Mouse (Mus musculus) ES-Bruce4 (cell line): ENCODE data around the gene Ugt1a10.

Experiments used
- CTCF ChIP-seq: IDR thresholded peaks from one replicate; pipeline ENCODE4 v1.8.1; 2011; ENCODE audit warnings: low read depth, low read length
- POLR2A ChIP-seq: IDR thresholded peaks from one replicate; pipeline ENCODE4 v1.8.1; 2011; ENCODE audit warnings: low read length; ENCODE audit not compliant: insufficient read depth

- TF ChIP-seq CTCF = no peak
- no peak for TF ChIP-seq POLR2A
Observed at GRCm38 (mm10) chr1:88247660-88248059, 192.5 kb downstream of the Ugt1a10 start.
